Mouse (Mus musculus): ENCODE data around the gene Olfr1095. TPM values are rescaled to one million over a fixed set of nuclear protein-coding genes. Genes with fewer than 3 reads are reported as not detected.

The Olfr1095 gene
- not detected for total RNA-seq (2023)

DNA sequence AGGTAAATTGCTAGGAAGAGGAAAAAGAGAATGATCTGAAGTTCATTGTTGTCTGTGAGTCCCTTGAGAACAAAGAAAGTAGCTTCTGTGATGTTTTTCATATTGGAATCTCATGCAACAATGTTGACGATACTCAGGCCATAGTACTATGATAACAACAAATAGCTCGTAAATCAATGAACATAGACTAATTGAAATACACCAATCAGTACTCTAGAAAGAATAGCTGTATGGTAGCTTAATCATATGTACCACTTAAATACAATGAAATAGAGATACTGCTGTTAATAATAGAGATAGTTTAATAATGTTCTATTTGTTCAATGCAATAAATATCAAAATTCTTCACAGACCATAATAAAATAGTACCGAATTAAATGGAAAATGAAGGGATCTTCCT lies at the start of gene Olfr1095:
TSS of gene Olfr1095 (minus strand) at position 101 of the 400 bp plus-strand sequence.

GRCm38 (mm10) chr2:86892116-86892515 lies 40.6 kb upstream of the Olfr1095 start, which contains the start of gene Olfr1097:
Olfr1097 (minus strand) TSS chr2:86892216.

GRCm38 (mm10) chr2:86874702-86875101 lies 23.2 kb upstream of the Olfr1095 start, which contains the start of gene Gm13723:
Gm13723 (minus strand) TSS chr2:86874802.

DNA sequence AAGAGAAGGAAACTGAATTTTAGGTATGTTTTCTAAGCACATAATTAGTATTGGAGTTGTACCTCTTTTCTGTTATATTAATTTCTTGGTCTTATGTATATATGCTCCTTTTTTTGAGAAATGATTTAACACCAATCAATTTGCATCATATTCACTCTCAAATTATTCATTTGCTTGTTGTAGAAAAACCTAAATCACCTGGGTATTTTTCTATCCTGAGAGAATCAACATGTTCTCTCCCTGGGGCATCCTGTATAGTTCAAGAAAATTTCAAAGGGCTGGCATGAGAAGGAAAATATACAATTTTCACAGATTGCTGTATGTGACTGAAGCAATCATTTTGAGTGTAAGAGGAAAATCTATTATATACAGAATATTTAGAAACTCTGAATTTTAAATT lies 27.1 kb downstream of the Olfr1095 start, which contains the start of gene Olfr1094:
TSS of gene Olfr1094 (plus strand) at position 301 of the 400 bp plus-strand sequence.

DNA sequence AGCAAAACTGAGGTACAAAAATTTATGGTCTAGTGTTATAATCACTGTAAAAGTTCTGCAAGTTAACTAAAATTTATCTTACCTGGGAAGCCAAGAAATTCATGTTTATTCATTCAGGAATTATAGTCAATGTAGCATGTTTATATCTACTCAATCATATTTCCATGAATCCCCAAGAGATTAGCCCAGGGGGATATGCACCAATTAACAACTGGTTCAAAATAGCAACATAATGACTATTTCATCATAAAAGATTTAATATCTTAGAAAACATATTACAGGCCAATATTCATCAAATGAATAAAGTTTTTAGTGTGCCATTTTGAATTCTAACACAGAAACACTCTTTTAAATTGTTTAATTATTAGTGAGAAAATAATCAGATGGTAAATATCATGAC lies 41.6 kb downstream of the Olfr1095 start, which contains the start of gene Olfr141:
TSS of gene Olfr141 (minus strand) at position 101 of the 400 bp plus-strand sequence.

Other genes with a start within 250 kb of the Olfr1095 start
- not detected for gene Olfr1084, start 212.0 kb downstream of the Olfr1095 start, total RNA-seq (2023)
- not detected for gene Olfr1085, start 189.7 kb downstream of the Olfr1095 start, total RNA-seq (2023)
- gene Olfr1086, start 171.6 kb downstream of the Olfr1095 start, total RNA-seq (2023): not detected
- gene Olfr1087, start 153.3 kb downstream of the Olfr1095 start, total RNA-seq (2023): not detected
- gene Olfr1089, start 118.0 kb downstream of the Olfr1095 start, total RNA-seq (2023): not detected
- gene Olfr1090, start 92.7 kb downstream of the Olfr1095 start, total RNA-seq (2023): not detected
- not detected for gene Olfr1093, start 69.2 kb downstream of the Olfr1095 start, total RNA-seq (2023)
- gene Olfr141, start 41.7 kb downstream of the Olfr1095 start, total RNA-seq (2023): not detected
- not detected for gene Olfr1094, start 27.0 kb downstream of the Olfr1095 start, total RNA-seq (2023)
- not detected for gene Gm13723, start 23.1 kb upstream of the Olfr1095 start, total RNA-seq (2023)
- not detected for gene Olfr1097, start 40.5 kb upstream of the Olfr1095 start, total RNA-seq (2023)
- gene Olfr1098, start 72.8 kb upstream of the Olfr1095 start, total RNA-seq (2023): not detected
- not detected for gene Olfr1099, start 109.0 kb upstream of the Olfr1095 start, total RNA-seq (2023)
- not detected for gene Olfr1100, start 128.3 kb upstream of the Olfr1095 start, total RNA-seq (2023)
- gene Olfr1101, start 139.5 kb upstream of the Olfr1095 start, total RNA-seq (2023): not detected
- gene Olfr1102, start 146.7 kb upstream of the Olfr1095 start, total RNA-seq (2023): not detected
- gene Olfr1104, start 175.4 kb upstream of the Olfr1095 start, total RNA-seq (2023): not detected
- not detected for gene Olfr1105, start 184.8 kb upstream of the Olfr1095 start, total RNA-seq (2023)
- not detected for gene Olfr1106, start 200.6 kb upstream of the Olfr1095 start, total RNA-seq (2023)
- gene Olfr1107, start 224.1 kb upstream of the Olfr1095 start, total RNA-seq (2023): not detected
- not detected for gene Olfr1109, start 244.3 kb upstream of the Olfr1095 start, total RNA-seq (2023)